13 mouse cellular contexts compared by ENCODE assay signal in genomic region chr8:84426087-84426486, GRCm38 (mm10). TPM values are rescaled to one million over a fixed set of nuclear protein-coding genes. Genes with fewer than 3 reads are reported as not detected.
DNase-seq lines count a peak whose midpoint lies in the region; TF ChIP-seq lines count a peak whose summit lies in the region.
"Had no signal": no experiment of that assay in that cellular context is flagged by ENCODE, and none has a peak within 500 bp of the region (broad histone marks: within the 10 kb centered on the region; RNA-seq: fewer than 3 reads in every experiment).

No protein-coding gene starts in this region.

- no peak for TF ChIP-seq CTCF in cerebellum, adult 2 months (IDR thresholded peaks at IDR 0.05; ENCODE audit: borderline replicate concordance, insufficient read depth, low read depth, low read length)
- no peak for TF ChIP-seq CTCF in layer of hippocampus, adult 2 months (conservative IDR thresholded peaks at IDR 0.05)

- no peak for TF ChIP-seq POLR2A in cerebellum, adult 2 months (IDR thresholded peaks at IDR 0.05; ENCODE audit: borderline replicate concordance, insufficient read depth, low read length)

- 47% methylated on average over 7 of the region's 7 CpGs for WGBS in cerebellum, adult 2 months

- H3K27me3 ChIP-seq in cerebellum, adult 2 months (ENCODE audit: control insufficient read depth, insufficient read depth, low read length) = no peaks in the 10 kb centered on the region
- H3K27me3 ChIP-seq: embryonic facial prominence, embryonic 12.5 days; forebrain, embryonic 13.5 days had no signal

- H3K4me3 ChIP-seq in cerebellum, adult 2 months (replicated peaks; ENCODE audit: insufficient read depth, low read depth, low read length) = no peak overlapping the region
- no peak overlapping the region for H3K4me3 ChIP-seq in layer of hippocampus, adult 2 months
- H3K4me3 ChIP-seq: embryonic facial prominence, embryonic 10.5 days; embryonic facial prominence, embryonic 12.5 days; forebrain, embryonic 13.5 days had no signal

- peak overlapping the region; percentile 43 for H3K27ac ChIP-seq in cerebellum, adult 2 months (ENCODE audit: insufficient read depth, low read length)
- H3K27ac ChIP-seq in layer of hippocampus, adult 2 months = peak overlapping the region; percentile 19; the same call in 1 of the 2 replicates
- H3K27ac ChIP-seq: embryonic facial prominence, embryonic 10.5 days; embryonic facial prominence, embryonic 12.5 days; forebrain, embryonic 13.5 days had no signal

- peaks cover 75% of the 10 kb centered on the region for H3K4me1 ChIP-seq in cerebellum, adult 2 months (ENCODE audit: control insufficient read depth, insufficient read depth, low read length)
- H3K4me1 ChIP-seq: embryonic facial prominence, embryonic 10.5 days; embryonic facial prominence, embryonic 12.5 days had no signal

- DNase-seq in cerebellum, adult 2 months = no peak
- DNase-seq in cerebellum, adult 11-12 months = no peak
- no peak for DNase-seq in layer of hippocampus, adult 2 months (ENCODE audit: low spot score in 2 of 2)
- no peak for DNase-seq in layer of hippocampus, postnatal 10 days (ENCODE audit: low spot score in 2 of 2)
- peak; percentile 28 for DNase-seq in retina, embryonic 14.5 days (ENCODE audit: low spot score)
- no peak for DNase-seq in heart, adult 11 months
- DNase-seq: adrenal gland, adult 8-10 months; adrenal gland, postnatal 14 days; adrenal gland, postnatal 36 days; B cell, adult 2 months had no signal

RNA-seq across cellular contexts. Expression of gene Cacna1a, which starts 37.8 kb away (rescaled TPM):
- 220 and 260 TPM in 2 replicates for polyA plus RNA-seq in cerebellum, adult 2 months (2012; rRNA removed)
- total RNA-seq in layer of hippocampus, adult 2 months (2021) = 100 to 1,000 TPM; 207 to 219 TPM
- total RNA-seq in layer of hippocampus, postnatal 10 days (2021) = 100 to 1,000 TPM; 222 to 231 TPM
